Mouse (Mus musculus): ENCODE results near the gene Arhgef10l.

- TF ChIP-seq POLR2A (IDR thresholded peaks at IDR 0.05; ENCODE audit: borderline replicate concordance, insufficient read depth, low read length) (no peak), CTCF (IDR thresholded peaks at IDR 0.05; ENCODE audit: borderline replicate concordance, insufficient read depth, low read depth, low read length) (no peak)
Observed at GRCm38 (mm10) chr4:140709111-140709510, 43.3 kb upstream of the Arhgef10l start.
